Mouse (Mus musculus) naive thymus-derived CD4-positive, alpha-beta T cell, adult 5 months (primary cell): ENCODE results near the gene Gm17571. TPM values are rescaled to one million over a fixed set of nuclear protein-coding genes. Genes with fewer than 3 reads are reported as not detected.

ENCODE experiments used
- polyA plus RNA-seq: library from polyadenylated mRNA; unstranded; fragments of 100-300 nt; shearing (Covaris generic); gene quantifications from one replicate; pipeline ENCODE4 v1.2.1, GENCODE M21; 2017

The Gm17571 gene
- not detected for polyA plus RNA-seq

DNA sequence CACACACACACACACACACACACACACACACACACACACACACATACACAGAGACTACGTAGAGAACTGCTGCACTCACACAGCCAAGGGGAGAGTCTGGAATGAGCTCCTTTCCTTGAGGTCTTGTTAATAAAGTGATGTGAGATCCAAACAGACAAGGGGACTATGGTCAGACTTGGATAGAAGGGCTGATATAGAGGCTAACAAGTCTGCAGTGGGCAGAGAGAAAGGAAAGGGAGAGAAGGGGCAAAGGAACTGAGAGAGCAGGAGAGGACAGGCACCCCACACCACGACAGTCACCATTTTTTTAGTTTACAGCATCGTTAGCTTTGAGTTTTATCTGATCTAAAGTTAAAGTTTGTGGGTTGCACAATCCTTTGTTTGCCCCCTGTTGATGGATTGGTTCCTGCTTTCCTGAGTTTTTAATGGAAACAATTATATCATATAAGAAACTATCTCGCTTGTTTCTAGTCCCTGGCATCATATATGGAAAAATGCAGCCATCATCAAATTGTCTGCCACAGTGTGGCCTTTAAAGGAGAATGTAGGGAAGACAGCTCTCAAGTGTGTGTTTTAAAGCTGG lies at the start of gene Gm17571:
TSS of gene Gm17571 (minus strand) at position 51 of the 583 bp plus-strand sequence.

Other genes starting within 250 kb of the Gm17571 start
- gene Jrkl, start 200.9 kb downstream of the Gm17571 start, polyA plus RNA-seq: 2.6 TPM
- gene Ccdc82, start 199.8 kb downstream of the Gm17571 start, polyA plus RNA-seq: 33.7 TPM
- gene Maml2, start 148.8 kb downstream of the Gm17571 start, polyA plus RNA-seq: 23.6 TPM